Comparison of ENCODE assay signal across 25 mouse cellular contexts in genomic region chr8:111604986-111605385, GRCm38 (mm10). TPM values are rescaled to one million over a fixed set of nuclear protein-coding genes. Genes with fewer than 3 reads are reported as not detected.
DNase-seq lines count a peak whose midpoint lies in the region; ATAC-seq and TF ChIP-seq lines count a peak whose summit lies in the region.
"Had no signal": no experiment of that assay in that cellular context is flagged by ENCODE, and none has a peak within 500 bp of the region (broad histone marks: within the 10 kb centered on the region; RNA-seq: fewer than 3 reads in every experiment).

No protein-coding gene starts in this region.

- H3K4me1 ChIP-seq in intestine, embryonic 16.5 days (ENCODE audit: control insufficient read depth, insufficient read depth, low read length): peaks cover 11% of the 10 kb centered on the region
- H3K4me1 ChIP-seq in intestine, embryonic 15.5 days (replicated peaks): peaks cover 8% of the 10 kb centered on the region
- no peaks in the 10 kb centered on the region; the same call in 1 of the 2 replicates for H3K4me1 ChIP-seq in stomach, postnatal 0 days (replicated peaks; ENCODE audit: control insufficient read depth, insufficient read depth)
- H3K4me1 ChIP-seq: forebrain, embryonic 10.5 days; hindbrain, embryonic 10.5 days had no signal

- H3K27me3 ChIP-seq in intestine, embryonic 16.5 days (replicated peaks; ENCODE audit: control insufficient read depth, insufficient read depth, low read length): no peaks in the 10 kb centered on the region
- no peaks in the 10 kb centered on the region for H3K27me3 ChIP-seq in intestine, embryonic 15.5 days (replicated peaks)
- no peaks in the 10 kb centered on the region for H3K27me3 ChIP-seq in stomach, postnatal 0 days (ENCODE audit: control insufficient read depth, insufficient read depth, low read length)
- H3K27me3 ChIP-seq: forebrain, embryonic 13.5 days; heart, embryonic 15.5 days; hindbrain, embryonic 13.5 days had no signal

- WGBS in intestine, embryonic 16.5 days: 85% methylated on average over 2 of the region's 2 CpGs
- WGBS in intestine, embryonic 15.5 days: 92% methylated on average over 2 of the region's 2 CpGs
- 72% methylated on average over 2 of the region's 2 CpGs for WGBS in stomach, postnatal 0 days

- TF ChIP-seq EP300 in stomach, postnatal 0 days (optimal IDR thresholded peaks at IDR 0.05): no peak

- no peaks in the 10 kb centered on the region for H3K36me3 ChIP-seq in intestine, embryonic 16.5 days (ENCODE audit: control insufficient read depth, insufficient read depth, low read length)
- no peaks in the 10 kb centered on the region for H3K36me3 ChIP-seq in intestine, embryonic 15.5 days
- no peaks in the 10 kb centered on the region for H3K36me3 ChIP-seq in stomach, postnatal 0 days (ENCODE audit: control insufficient read depth, insufficient read depth, low read length)
- H3K36me3 ChIP-seq: heart, embryonic 15.5 days had no signal

- H3K9me3 ChIP-seq in intestine, embryonic 16.5 days (ENCODE audit: control insufficient read depth, low read length): no peaks in the 10 kb centered on the region
- no peaks in the 10 kb centered on the region for H3K9me3 ChIP-seq in intestine, embryonic 15.5 days
- no peaks in the 10 kb centered on the region for H3K9me3 ChIP-seq in stomach, postnatal 0 days (ENCODE audit: control insufficient read depth, low read length)
- H3K9me3 ChIP-seq: forebrain, embryonic 10.5 days; forebrain, embryonic 13.5 days; heart, embryonic 15.5 days; hindbrain, embryonic 10.5 days; hindbrain, embryonic 13.5 days had no signal

- no peak overlapping the region for H3K4me3 ChIP-seq in intestine, embryonic 16.5 days (ENCODE audit: low read length)
- no peak overlapping the region for H3K4me3 ChIP-seq in intestine, embryonic 15.5 days (replicated peaks)
- no peak overlapping the region for H3K4me3 ChIP-seq in stomach, postnatal 0 days (ENCODE audit: low read depth, low read length)
- H3K4me3 ChIP-seq: forebrain, embryonic 10.5 days; forebrain, embryonic 13.5 days; heart, embryonic 15.5 days; hindbrain, embryonic 10.5 days; hindbrain, embryonic 13.5 days had no signal

- DNase-seq in cerebellum, postnatal 10 days: no peak
- DNase-seq in brain, adult 2 months (ENCODE audit: low read depth, low spot score): peak; percentile 66
- no peak for DNase-seq in stomach, postnatal 0 days (ENCODE audit: low spot score)
- no peak for DNase-seq in cerebellum, adult 9-10 months
- DNase-seq: adrenal gland, adult 8-10 months; adrenal gland, postnatal 25 days; cerebellum, adult 11 months; cerebellum, adult 2 months; cerebellum, postnatal 14 days; gastrocnemius, postnatal 14 days; heart, postnatal 10 days; heart, postnatal 36 days had no signal

- TF ChIP-seq CTCF in stomach, postnatal 0 days (IDR thresholded peaks at IDR 0.05; ENCODE audit: low read depth): no peak

- ATAC-seq in cerebellum, adult (ENCODE audit: insufficient number of reproducible peaks, low FRiP score, low TSS enrichment): 0 out of 2 replicates have a peak, but pooled peaks have one; percentile 40
- ATAC-seq in intestine, embryonic 16.5 days: peak; percentile 15; the same call in 1 of the 2 replicates
- no peak for ATAC-seq in intestine, embryonic 15.5 days
- ATAC-seq in stomach, postnatal 0 days (ENCODE audit: low FRiP score, low TSS enrichment): peak; percentile 73
- ATAC-seq: activated CD4-positive, CD25-positive, alpha-beta regulatory T cell, adult 4 months; forebrain, embryonic 13.5 days; forebrain, embryonic 16.5 days; hindbrain, embryonic 16.5 days had no signal

- no peak overlapping the region for H3K27ac ChIP-seq in intestine, embryonic 16.5 days (ENCODE audit: low read length)
- H3K27ac ChIP-seq in intestine, embryonic 15.5 days: no peak overlapping the region
- no peak overlapping the region for H3K27ac ChIP-seq in stomach, postnatal 0 days (replicated peaks)
- H3K27ac ChIP-seq: forebrain, embryonic 10.5 days; forebrain, embryonic 13.5 days; heart, embryonic 15.5 days; hindbrain, embryonic 10.5 days; hindbrain, embryonic 13.5 days had no signal

- H3K9ac ChIP-seq in intestine, embryonic 16.5 days (ENCODE audit: low read depth, low read length): no peak overlapping the region
- no peak overlapping the region for H3K9ac ChIP-seq in intestine, embryonic 15.5 days
- H3K9ac ChIP-seq in stomach, postnatal 0 days (ENCODE audit: low read length): no peak overlapping the region
- H3K9ac ChIP-seq: forebrain, embryonic 13.5 days; heart, embryonic 15.5 days; hindbrain, embryonic 13.5 days had no signal

- no peak overlapping the region for H3K4me2 ChIP-seq in intestine, embryonic 16.5 days (ENCODE audit: low read depth, low read length)
- H3K4me2 ChIP-seq in intestine, embryonic 15.5 days (replicated peaks): no peak overlapping the region
- no peak overlapping the region for H3K4me2 ChIP-seq in stomach, postnatal 0 days (replicated peaks; ENCODE audit: low read depth)
- H3K4me2 ChIP-seq: forebrain, embryonic 13.5 days; heart, embryonic 11.5 days; heart, embryonic 15.5 days; hindbrain, embryonic 13.5 days had no signal

RNA-seq across cellular contexts. Expression of gene Ldhd, which starts 25.2 kb away (rescaled TPM):
- polyA plus RNA-seq in intestine, embryonic 16.5 days (2015; fragmentation: Nextera tagmentation; extraction: Ambion mirVana): 2.7 and 3.5 TPM in 2 replicates
- polyA plus RNA-seq in intestine, embryonic 15.5 days (2015; fragmentation: Nextera tagmentation; extraction: Ambion mirVana): 1.6 and 1.8 TPM in 2 replicates
- polyA plus RNA-seq in stomach, postnatal 0 days (2015; fragmentation: Nextera tagmentation; extraction: Ambion mirVana): 5.3 and 5.6 TPM in 2 replicates
- polyA plus RNA-seq: embryonic facial prominence, embryonic 11.5 days; forebrain, embryonic 10.5 days had no signal

RNA-seq across cellular contexts. Expression of gene Zfp1, which starts 38.2 kb away (rescaled TPM):
- 12.6 and 16.0 TPM in 2 replicates for polyA plus RNA-seq in intestine, embryonic 16.5 days (2015; fragmentation: Nextera tagmentation; extraction: Ambion mirVana)
- polyA plus RNA-seq in intestine, embryonic 15.5 days (2015; fragmentation: Nextera tagmentation; extraction: Ambion mirVana): 14.9 and 15.7 TPM in 2 replicates
- 10.5 and 10.9 TPM in 2 replicates for polyA plus RNA-seq in stomach, postnatal 0 days (2015; fragmentation: Nextera tagmentation; extraction: Ambion mirVana)
